ENCODE assay signal across 8 mouse cellular contexts in genomic region chr5:107891515-107891914, GRCm38 (mm10). TPM values are rescaled to one million over a fixed set of nuclear protein-coding genes. Genes with fewer than 3 reads are reported as not detected.
DNase-seq lines count a peak whose midpoint lies in the region; ATAC-seq and TF ChIP-seq lines count a peak whose summit lies in the region.
"Not testable (repeated sequence)": the region's sequence is repeated elsewhere in the genome, so short reads cannot be mapped to it uniquely, and the experiment has no call there.

No protein-coding gene starts in this region.

- H3ac ChIP-seq in C2C12 (ENCODE audit: control insufficient read depth, insufficient read length, low read depth) = not testable (repeated sequence)

- H3K4me3 ChIP-seq in C2C12 (ENCODE audit: insufficient read depth, poor library complexity, severe bottlenecking); lung, embryonic 16.5 days (ENCODE audit: low read length): not testable (repeated sequence)

- not testable (repeated sequence) for H3K27ac ChIP-seq in lung, embryonic 16.5 days (ENCODE audit: low read length)

- H3K4me2 ChIP-seq in lung, embryonic 16.5 days (ENCODE audit: low read depth, low read length) = not testable (repeated sequence)

- H3K79me2 ChIP-seq in C2C12 (ENCODE audit: control insufficient read depth, insufficient read depth) = not testable (repeated sequence)

- not testable (repeated sequence) for H3K27me3 ChIP-seq in C2C12 (ENCODE audit: control insufficient read depth, insufficient read depth, insufficient read length); lung, embryonic 16.5 days (ENCODE audit: control insufficient read depth, insufficient read depth, low read depth, low read length)

- 60% methylated on average over 1 of the region's 1 CpGs for WGBS in lung, embryonic 16.5 days

- H3K9me3 ChIP-seq in lung, embryonic 16.5 days (ENCODE audit: control insufficient read depth, low read length) = not testable (repeated sequence)

- not testable (repeated sequence) for H3K4me1 ChIP-seq in lung, embryonic 16.5 days (replicated peaks; ENCODE audit: control insufficient read depth, insufficient read depth, low read length)

- peak; percentile 60 for DNase-seq in R1 (ENCODE audit: low read depth, low spot score)
- peak; percentile 25 for DNase-seq in embryo, embryonic 10 days (ENCODE audit: low spot score)
- peak; percentile 55 for DNase-seq in heart, postnatal 4 days
- DNase-seq in kidney, postnatal 10 days = peak; percentile 56
- DNase-seq in thymus, postnatal 14 days = peak; percentile 30

- H3K36me3 ChIP-seq in C2C12 (ENCODE audit: control insufficient read depth, insufficient read depth); lung, embryonic 16.5 days (ENCODE audit: control insufficient read depth, insufficient read depth, low read length): not testable (repeated sequence)

- not testable (repeated sequence) for H3K79me3 ChIP-seq in C2C12 (ENCODE audit: low read depth)

- ATAC-seq in lung, embryonic 16.5 days (ENCODE audit: low read depth) = peak; percentile 45; the same call in 1 of the 2 replicates
- 0 out of 2 replicates have a peak, but pooled peaks have one; percentile 47 for ATAC-seq in monocyte, adult 5-6 weeks (replicated peaks; ENCODE audit: insufficient number of reproducible peaks, low FRiP score, low TSS enrichment, poor library complexity, severe bottlenecking)

- not testable (repeated sequence) for H3K9ac ChIP-seq in lung, embryonic 16.5 days (ENCODE audit: low read length)

- TF ChIP-seq CTCF in C2C12 (IDR thresholded peaks at IDR 0.05; ENCODE audit: control insufficient read depth, insufficient read depth, insufficient read length) = peak; percentile 2

RNA-seq across cellular contexts. Expression of gene Rpl5, which starts 8.8 kb away (rescaled TPM):
- polyA plus RNA-seq in C2C12 (2012; fragmentation: generic; extraction: Trizol) = 161 TPM
- total RNA-seq in heart, postnatal 4 days (2021) = 10 to 100 TPM; 65.4 to 65.5 TPM
- 59.0 and 63.5 TPM in 2 replicates for polyA plus RNA-seq in lung, embryonic 16.5 days (2015; fragmentation: Nextera tagmentation; extraction: Ambion mirVana)
- total RNA-seq in monocyte, adult 5-6 weeks (2017) = 256 to 830 TPM (median 616 TPM) in 3 replicates

RNA-seq across cellular contexts. Expression of gene Evi5, which starts 16.6 kb away (rescaled TPM):
- polyA plus RNA-seq in C2C12 (2012; fragmentation: generic; extraction: Trizol) = 6.8 TPM
- 10 to 100 TPM; 42.9 to 48.2 TPM for total RNA-seq in heart, postnatal 4 days (2021)
- polyA plus RNA-seq in lung, embryonic 16.5 days (2015; fragmentation: Nextera tagmentation; extraction: Ambion mirVana) = 57.5 and 59.3 TPM in 2 replicates
- 29.5 to 30.7 TPM (median 29.8 TPM) in 3 replicates for total RNA-seq in monocyte, adult 5-6 weeks (2017)
